Mouse (Mus musculus): ENCODE measurements around the gene Gm21983.

Gene Gm21983

DNA sequence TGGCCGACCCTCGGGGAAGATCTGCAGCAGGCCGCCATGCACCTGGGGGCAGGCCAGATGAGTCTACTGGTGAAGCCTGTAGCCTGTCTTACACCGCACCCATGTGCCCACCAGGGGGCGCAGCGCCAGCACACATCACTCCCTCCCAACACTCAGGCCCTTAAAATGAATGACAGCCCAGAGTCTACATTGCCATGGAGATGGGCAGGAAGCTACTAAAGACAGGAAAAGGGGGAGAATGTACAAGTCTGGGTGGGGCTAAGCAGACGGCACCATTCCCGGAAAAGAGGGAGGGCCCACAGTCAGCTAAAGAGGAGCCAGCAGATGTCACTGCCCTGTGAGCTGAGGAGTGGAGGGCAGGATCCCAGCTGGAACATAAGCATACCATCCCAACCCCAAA is 21.0 kb downstream of the Gm21983 start:
- DNase-seq (ENCODE audit: low spot score) = peak; percentile 89

DNA sequence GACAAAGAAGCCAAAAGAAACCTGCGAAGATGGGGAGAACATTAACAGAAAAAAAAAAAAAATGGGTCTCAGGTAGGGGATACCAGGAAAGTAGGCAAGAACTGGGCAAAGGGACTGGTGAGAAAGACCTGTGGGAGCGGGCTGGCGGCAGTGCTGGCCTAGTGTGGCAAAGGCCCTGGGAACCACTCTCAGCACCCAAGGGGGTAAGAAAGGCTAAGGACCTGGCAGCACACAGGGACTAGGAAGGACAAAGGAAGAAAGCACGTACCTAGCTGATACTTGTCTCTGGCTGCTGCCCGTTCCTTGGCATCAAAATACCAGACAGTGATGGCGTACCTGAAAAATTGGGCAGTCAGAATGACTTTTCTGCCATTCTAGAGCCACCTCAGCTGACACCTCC is 21.6 kb downstream of the Gm21983 start:
- DNase-seq (ENCODE audit: low spot score) = no peak

DNA sequence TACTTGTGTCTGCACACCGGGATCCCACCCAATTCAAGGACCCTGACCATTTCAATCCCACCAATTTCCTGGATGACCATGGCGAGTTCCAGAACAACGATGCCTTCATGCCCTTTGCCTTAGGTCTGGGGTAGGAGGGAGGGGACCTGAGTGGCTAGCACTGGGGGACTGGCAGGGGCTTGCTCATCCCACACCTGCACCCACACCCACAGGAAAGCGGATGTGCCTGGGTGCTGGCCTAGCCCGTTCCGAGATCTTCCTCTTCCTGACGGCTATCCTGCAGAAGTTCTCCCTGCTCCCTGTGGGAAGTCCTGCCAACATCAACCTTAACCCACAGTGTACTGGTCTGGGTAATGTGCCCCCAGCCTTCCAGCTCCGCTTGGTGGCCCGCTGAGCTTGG is 22.7 kb downstream of the Gm21983 start:
- DNase-seq (ENCODE audit: low spot score) = no peak

DNA sequence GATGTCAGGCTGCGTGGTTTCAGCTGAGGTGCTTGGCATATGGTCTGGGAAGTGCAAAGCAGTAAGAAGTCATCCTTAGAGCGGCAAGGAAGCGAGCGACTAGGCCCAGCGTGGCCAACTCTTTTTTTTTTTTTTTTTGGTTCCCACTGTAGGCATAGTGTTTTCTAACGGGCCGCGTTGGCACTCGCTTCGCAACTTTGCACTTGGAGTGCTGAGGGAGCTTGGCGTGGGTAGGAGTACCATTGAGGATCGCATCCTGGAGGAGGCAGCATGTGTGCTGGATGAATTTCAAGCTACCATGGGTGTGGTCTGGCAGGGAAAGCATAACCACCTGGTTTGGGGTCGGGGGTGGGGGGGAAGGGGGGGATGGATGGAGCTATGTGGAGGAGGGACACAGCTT is 24.9 kb downstream of the Gm21983 start:
- DNase-seq (ENCODE audit: low spot score) = no peak

DNA sequence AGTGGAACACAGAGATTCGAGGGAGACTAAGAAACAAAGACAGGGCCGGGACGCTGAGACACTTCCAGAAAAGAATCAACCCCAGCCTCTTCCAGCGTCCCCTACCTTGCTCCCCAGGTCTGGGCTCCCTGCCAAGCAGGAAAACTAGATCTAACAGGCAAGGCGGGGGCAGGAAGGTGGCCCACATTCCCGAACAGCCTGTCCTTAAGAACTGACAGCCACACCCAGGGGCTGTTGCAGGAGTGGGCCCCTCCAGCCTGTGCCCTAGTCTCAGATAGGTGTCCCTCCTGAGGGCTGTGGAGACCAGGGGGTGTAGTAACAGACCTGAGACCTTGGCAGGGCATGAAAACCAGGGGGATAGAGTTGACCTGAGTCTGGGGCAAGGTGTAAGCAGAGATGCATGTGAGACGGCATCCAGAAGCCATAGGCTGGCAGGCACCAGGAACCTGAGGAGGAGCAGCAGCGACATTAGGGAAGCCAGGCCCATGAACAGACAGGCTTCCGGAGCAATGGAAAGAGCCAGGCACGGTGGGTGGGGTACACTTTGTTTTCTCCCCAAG is 27.6 kb downstream of the Gm21983 start, which contains the start of gene Cyp2t4:
Gene Cyp2t4, plus strand, starts transcription at position 510 of the 560 bp plus-strand sequence.
- no peak for DNase-seq (ENCODE audit: low spot score)

DNA sequence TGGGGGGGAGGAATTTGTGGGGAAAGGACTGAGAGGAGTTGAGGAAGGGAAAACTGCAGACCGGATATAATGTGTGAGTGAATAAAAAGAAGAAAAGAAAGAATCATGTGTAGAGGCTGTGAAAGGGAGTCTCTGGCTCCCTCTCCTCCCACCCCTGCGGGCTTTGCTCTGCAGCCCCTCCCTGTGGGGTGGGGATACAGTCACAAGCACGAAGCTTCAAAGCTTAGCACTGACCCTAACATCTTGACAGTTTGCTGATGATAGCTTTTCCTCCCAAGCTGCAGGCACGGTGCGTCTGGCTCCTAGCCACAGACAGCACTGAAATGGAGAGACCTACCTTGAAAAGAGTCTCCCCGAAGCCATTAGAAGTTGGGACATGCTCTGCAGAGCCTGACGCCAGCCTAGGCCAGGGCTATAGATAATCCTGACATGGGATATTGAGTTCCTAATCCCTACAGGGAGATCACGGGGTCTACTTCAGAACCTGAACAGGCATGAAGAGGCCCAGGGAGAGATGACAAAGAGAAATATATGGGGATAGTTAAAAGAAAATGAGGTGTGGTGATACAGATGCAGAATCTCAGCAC is 44.4 kb downstream of the Gm21983 start:
- DNase-seq (ENCODE audit: low spot score) = no peak

DNA sequence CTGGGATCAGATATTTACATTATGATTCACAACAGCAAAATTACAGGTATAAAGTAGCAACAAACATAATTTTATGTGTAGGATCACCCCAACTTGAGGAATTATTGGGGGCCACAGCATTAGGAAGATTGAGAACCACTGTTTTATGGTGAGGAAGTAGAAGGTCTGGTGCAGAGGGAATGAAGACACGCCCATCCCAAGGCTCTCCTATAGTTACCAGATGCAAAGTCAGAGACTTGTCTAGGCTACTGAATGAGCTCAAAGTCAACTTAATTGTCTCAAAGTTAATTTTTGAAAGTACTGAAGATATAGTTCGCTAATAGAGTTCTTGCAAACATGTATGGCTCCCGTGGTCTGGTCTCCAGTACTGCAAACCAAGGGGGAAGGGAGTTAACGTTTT is 47.1 kb downstream of the Gm21983 start:
- no peak for DNase-seq (ENCODE audit: low spot score)

DNA sequence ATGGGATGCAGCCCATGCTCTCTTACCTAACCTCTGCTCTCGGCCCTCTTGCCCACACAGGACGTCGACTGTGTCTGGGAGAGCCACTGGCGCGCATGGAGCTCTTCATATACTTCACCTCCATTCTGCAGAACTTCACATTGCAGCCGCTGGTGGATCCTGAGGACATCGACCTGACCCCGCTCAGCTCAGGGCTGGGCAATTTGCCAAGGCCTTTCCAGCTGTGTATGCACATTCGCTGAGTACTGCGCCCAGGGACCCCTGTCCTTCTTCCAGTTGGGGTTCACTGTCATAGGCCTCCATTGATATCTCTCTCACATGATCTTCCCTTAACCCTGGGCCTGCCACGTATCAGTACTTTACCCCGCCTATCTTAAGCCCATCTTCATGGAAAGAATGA is 47.7 kb downstream of the Gm21983 start:
- no peak for DNase-seq (ENCODE audit: low spot score)

DNA sequence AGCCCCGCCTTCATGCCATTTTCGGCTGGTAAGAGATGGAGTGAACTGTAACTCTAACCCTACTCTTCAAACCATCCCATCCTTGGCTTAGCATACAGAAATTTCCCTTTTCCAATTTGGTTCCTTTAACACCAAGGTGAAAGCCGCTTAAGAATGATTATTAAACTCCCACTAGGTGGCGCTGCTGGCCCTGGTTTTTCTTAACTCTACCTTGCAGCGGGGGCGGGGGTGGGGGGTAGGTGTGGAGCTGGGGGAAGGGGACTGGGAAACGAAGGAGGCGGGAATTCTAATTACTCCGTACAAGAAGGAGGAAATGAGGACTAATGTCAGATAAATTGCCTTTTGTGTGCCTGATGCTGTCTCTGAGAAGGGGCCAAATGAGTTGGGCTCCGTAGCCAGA is 48.3 kb downstream of the Gm21983 start:
- DNase-seq (ENCODE audit: low spot score) = no peak

DNA sequence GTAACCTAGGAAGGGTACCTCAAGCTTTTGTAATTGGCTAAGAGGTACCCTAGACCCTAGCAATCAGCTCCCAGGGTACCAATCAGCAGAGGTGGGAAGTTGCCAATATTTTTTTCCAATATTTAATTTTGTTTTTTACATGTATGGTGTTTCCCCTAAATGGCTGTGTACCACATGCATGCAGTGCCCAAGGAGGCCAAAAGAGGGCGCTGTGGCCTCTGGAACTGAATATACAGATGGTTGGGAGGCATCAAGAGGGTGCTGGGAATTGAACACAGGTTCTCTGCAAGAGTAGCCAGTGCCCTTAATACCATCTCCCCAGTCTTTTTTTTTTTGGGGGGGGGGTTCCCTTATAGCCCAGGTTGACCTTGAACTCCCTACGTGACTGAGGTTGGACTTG is 49.5 kb downstream of the Gm21983 start:
- no peak for DNase-seq (ENCODE audit: low spot score)

DNA sequence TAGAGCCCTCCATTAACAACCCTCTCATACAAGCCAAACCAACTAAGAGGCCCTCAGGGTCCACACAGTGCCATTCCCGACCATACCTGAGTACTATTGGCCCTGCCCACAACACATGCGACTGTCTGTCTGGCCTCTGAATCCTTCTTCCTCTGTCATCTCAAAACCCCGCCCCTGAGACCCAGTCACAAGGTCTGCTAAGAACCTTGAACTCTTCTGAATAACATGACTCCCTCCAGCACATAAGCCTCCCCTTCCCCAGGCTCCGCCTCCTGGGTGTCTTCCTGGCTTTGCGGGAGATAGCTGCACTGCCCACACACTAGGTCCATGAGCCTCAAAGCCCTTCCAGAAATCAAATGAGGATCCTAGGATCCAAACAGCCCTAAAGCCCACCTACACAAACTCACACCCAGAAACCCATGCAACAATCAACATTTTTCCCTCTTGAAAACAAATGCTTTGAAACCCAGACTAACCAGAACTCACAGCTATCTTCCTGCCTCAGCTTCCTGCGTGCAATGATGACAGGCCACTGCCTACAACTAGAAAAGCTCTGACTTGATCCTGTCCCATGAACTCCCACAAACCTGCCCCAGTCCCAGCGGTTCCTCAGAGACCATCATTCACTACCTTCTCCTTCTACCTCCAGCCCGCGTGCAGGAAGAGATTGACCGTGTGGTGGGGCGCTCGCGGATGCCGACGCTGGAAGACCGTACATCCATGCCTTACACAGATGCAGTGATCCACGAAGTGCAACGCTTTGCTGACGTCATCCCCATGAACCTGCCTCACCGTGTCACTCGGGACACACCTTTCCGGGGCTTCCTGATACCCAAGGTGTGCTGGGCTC is 50.1 kb downstream of the Gm21983 start:
- DNase-seq (ENCODE audit: low spot score) = no peak

DNA sequence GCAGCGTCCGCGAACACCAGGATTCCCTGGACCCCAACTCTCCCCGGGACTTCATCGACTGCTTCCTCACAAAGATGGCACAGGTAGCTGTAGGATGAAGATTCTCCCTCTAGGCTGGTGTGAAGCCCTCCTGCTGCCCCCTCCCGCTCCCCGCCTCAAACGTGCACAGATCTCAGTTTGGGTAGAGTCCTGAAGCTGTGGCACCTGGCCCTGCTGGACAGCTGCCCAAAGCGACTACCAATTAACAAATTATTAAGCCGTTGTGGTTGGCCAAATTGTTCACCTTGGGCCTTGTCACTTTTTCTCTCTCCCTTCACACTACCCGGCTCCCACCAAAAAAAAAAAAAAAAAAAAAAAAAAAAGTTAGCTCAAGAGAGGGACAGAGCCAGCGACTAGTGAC is 51.1 kb downstream of the Gm21983 start:
- no peak for DNase-seq (ENCODE audit: low spot score)

DNA sequence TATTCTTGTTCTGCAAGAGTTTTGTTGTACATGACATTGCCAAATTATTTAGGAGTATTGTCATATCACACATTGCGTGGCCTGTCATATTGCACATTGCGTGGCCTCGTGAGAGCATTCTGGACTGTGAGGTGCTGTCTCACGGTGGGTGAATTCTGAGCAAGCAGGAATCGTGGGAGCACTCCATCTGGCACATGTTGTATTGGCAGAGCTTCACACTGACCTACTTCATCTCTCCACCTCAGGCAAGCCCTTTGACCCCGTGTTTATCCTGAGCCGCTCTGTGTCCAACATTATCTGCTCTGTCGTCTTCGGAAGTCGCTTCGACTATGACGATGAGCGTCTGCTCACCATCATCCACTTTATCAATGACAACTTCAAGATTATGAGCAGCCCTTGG is 51.9 kb downstream of the Gm21983 start:
- no peak for DNase-seq (ENCODE audit: low spot score)

DNA sequence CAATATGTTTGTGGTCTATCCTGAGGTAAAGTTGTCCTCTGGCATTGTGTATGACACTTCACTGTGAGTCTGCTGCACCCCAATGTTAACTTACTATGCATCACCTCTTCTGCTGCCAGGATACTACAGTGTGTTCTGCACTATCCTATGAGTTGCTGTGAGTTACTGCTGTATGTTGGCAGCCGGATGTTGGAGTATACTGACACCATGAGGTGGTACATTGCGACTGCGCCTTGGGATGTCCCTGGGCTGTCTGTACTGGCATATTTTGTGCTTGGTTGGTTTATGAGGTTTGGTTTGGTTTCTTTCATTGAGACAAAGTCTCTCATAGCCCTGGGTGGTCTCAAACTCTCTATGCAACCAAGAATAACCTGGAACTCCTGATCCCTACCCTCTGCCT is 52.7 kb downstream of the Gm21983 start:
- DNase-seq (ENCODE audit: low spot score) = peak; percentile 16

DNA sequence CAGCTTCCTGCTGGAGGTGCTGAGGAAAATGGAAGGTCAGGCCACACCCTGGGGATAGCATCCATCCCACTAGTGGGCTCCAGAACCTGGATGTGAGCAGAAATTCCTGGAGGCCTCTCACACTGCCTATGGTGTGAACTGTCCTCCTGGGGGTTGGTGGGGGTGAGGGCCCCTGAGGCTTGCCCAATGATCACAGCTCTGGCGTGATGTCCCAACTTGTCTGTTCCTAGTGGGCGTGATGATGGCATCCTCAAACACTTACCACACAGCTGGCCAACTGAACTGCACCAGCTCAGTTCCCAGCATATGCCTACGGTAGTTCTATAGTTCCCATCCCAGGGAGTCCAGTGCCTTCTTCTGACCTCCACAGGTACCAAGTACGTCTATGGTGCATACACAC is 55.9 kb downstream of the Gm21983 start:
- no peak for DNase-seq (ENCODE audit: low spot score)

DNA sequence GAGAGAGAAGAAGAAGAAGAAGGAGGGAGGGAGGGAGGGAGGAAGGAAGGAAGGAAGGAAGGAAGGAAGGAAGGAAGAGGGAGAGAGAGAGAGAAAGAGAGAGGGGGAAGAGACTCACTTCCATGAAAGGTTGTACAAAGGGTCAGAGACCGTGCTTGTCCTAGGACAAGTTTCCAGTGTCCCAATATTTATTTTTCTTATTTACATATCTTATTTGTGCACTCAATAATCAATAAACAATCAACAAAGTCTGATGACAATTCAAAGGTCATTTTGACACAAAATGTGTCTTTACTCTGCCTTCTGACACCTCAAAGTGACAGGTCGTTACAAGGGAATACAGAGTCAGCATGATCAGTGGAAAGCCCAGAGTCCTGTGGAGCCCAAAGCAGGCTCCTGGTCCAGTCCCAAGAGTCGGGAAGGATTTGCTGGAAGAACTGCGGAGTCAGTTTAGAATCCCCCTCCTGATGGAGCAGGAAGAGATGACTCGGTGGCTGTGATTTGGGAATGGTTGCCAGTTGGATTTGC is 56.5 kb downstream of the Gm21983 start:
- no peak for DNase-seq (ENCODE audit: low spot score)

DNA sequence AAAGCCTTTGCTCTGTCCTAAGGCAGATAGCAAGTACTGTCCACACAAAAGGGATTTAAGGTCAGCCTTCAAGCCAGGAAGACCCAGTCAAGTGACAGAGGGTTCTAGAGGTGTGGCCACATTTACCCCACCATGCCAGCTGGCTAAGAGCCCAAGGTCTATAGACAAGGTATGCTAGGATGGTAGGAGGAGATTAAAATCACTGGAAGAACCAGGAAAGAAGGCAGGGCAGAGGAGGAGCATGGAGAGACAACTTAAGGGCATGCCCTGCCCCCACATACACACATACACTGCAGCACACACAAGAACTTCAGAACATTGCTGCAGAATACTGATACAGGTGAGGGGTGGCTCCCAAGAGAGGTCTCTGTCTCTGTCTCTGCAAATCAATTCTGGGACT is 61.2 kb downstream of the Gm21983 start, which contains the start of gene Cyp2f2:
Gene Cyp2f2, plus strand, starts transcription at position 234 of the 400 bp plus-strand sequence.
- DNase-seq (ENCODE audit: low spot score) = no peak
